Mouse (Mus musculus) heart, postnatal 4 days (tissue): ENCODE results near the gene Rab6b. TPM values are rescaled to one million over a fixed set of nuclear protein-coding genes. Genes with fewer than 3 reads are reported as not detected.
A peak's percentile ranks its signal among the peaks of the same experiment; 100 is the strongest.
"Not testable (repeated sequence)": the region's sequence is repeated elsewhere in the genome, so short reads cannot be mapped to it uniquely, and the experiment has no call there.

Source experiments
- DNase-seq: peaks from one replicate; pipeline ENCODE4 v3.0.0; 2021
- total RNA-seq, 2 experiments: library from RNA; stranded (reverse); gene quantifications; 2 replicates each; pipeline ENCODE4 v1.2.3; 2021

Gene Rab6b
- total RNA-seq, 2 experiments from 2014 or later, result 1.3 to 1.4 TPM

DNA sequence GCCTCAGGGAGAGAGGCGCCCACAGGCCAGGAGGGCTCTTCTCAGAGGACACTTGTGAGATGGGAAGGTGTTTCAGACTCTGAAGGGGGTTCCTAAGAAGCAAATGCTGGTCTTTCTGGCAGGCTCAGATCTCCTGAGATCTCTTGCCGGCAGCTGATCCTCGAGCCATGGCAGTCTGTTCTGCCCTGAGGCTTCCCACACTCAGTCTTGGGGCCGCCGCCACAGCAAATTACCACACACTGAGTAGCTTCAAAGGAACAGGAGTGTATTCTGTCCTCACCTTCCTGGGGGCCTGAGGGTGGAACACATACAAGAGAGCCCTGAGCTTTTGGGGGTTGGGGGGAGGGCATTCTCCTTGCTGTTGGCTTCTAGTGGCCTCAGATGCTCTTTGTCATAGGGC, 33.8 kb downstream of the Rab6b start:
- no peak for DNase-seq

DNA sequence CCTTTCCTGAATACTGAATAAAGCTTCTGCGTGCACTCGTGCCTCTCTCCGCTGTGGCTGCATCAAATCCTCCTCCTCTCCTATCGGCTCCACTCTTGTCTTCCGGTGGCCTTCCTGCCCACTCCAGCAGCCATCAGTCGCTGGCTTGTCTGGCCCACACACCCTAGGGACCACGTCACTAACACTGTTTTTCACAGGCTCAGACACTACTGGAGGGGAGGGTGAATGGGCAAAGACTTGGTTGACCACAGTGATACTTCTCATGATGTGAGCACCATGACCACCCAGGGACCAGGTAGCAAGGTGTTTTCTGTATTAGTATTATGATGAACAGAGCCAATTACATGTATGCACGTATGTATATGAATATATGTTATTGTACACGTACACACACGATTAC, 34.7 kb downstream of the Rab6b start:
- DNase-seq, result no peak

DNA sequence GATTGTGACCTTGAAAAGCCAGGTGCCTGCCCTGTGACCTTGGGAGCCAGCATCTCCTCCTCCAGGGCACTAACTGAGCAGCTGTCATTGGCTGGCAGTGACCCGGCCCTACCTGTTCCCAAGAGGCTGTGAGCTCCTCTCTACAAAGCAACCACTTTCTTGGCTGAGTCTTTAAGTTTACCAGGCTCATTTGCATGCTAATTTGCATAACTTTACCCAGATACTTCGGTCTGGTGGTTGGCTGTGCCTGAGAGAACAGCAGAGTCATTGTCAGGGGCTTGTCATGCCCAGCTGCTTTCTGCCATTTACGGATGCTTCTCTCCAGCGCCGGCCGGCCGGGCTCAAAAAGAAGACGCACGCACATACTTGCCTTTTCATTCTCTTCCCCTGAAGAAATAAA, 35.1 kb downstream of the Rab6b start:
- DNase-seq, result no peak

DNA sequence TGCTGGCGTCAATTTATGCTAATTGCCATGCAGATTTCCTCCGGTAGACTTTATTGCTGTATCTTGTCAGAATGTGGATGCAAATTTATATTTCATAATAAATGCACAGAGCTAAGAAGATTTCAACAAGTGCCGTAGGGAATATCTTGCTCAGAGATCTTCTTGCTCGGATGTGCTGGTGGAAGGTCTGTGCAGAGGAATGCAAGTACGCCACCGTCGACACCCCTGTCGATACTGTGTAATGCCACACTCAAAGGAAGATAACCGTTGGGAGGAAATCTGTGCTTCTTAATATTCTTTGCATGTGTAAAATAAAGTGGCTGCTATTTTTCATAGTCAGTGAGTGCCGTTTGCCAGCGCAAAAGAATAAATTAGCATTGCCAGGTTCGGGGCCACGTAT, 35.5 kb downstream of the Rab6b start:
- DNase-seq, result no peak

DNA sequence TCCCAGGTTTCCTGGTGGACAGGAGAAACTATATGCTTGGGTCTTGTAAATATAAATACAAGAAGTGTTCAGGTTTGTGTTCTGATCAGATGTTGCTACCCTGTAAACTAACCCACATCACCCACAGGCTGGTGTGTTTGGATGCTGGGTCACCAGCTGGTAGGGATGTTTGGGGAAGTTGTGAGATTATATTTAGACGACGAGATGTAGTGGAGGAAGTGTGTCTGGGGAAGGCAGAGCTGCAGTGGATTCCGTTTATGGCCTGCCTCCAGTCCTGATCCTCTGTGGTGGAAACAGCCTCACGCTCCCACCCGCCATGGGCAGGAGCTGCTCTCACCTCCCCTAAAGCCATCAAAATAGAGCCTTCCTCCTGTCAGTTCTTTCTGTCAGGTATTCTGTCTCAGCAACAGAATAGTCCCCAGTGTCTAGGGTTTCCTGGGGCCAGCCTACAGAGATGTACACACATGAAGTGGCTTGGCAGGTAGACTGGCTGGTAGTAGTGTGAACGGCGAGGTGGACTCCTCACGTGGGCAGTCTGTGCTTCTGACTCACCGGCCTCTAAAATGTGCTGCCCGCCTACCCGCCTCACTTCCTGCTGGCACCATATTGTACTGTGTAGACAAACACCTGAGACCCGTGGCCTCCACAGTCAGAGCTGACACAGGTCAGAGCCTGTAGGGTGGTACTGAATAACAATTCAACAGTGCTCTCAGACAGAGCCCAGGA, 37.6 kb downstream of the Rab6b start:
- no peak for DNase-seq

DNA sequence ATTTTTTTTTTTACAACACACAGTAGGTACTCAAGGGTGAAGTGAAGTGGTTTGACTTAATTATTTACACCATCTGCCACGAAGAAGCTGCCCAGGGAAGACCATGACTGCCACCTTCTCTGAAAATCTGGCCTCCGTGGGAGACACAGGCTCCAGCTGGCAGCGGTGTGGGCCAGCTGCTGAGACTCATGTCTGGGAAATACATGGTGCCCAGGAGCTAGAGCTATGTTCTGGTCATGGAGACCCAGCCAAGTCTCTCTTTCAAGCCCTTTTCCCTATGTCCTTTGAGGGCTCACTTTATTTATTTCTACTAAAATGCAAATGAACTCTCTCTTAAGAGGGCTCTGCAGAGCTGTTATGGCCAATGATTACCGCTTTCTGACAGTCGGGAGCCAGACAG, 41.7 kb downstream of the Rab6b start:
- DNase-seq, result no peak

DNA sequence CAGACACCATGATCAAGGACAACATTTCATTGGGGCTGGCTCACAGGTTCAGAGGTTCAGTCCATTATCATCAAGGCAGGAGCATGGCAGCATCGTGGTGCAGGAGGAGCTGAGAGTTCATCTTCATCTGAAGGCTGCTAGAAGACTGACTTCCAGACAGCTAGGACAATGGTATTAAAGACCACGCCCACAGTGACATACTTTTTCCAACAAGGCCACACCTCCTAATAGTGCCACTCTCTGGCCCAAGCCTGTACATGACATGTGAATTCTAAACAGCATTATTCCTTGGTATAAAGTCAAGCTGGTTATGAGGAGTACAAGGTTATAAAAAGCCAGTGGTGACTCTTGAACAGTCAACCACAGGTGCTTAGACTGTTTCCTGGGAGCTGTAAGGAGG, 43.0 kb downstream of the Rab6b start:
- DNase-seq, result no peak

DNA sequence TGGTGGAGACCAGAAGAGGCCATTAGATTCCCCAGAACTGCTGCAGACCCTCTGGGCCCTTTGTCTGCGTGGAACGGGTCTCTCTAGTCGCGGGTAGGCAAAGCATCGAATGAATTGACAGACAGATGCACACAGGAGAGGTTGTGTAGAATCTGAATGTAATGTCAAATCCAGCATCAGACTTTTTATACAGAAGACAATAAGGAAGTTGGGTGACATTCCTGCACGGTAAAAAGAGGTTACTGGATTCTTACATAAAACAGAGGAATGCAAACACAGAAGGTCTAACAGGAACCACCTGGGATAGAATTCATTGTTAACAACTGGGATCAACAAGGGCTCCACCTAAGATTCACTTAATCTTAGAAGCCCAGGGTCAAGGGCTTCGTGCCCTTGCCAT, 43.6 kb downstream of the Rab6b start:
- not testable (repeated sequence) for DNase-seq

DNA sequence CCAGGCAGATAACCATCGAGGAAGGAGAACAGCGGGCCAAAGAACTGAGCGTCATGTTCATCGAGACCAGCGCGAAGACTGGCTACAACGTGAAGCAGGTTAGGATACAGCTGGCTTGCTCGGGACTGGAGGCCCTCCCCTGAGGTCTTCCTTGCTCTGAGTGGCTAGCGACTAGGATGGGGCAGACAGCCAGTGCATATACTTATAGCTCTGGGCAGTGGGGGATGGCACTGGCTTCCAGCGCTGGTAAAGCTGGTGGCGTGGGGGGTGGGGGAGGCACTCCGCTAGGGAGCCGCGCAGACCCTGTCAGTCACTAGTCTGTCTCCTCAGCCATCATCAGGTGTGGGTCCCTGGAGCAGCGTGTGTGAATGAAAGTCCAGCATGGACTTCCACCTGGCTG, 52.2 kb downstream of the Rab6b start:
- DNase-seq, result no peak

DNA sequence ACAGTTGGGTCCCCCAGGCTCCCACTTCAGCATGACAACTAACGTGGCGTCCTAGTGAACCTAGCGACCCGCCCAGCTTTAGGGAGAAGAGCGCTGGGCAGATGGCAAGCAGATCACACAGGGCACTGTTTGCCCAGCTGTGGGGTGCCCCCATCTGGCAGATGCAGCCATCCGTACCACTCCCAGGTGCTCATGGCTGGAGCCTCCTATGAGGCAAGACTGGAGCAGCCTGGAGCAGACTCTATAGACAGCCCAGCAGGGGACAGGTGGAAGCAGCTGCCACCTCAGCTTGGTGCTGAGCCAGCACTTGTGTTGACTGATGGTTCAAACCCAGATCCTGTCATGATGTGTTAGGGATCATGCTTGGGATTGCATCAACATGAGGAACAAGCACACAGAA, 56.5 kb downstream of the Rab6b start:
- peak; percentile 37 for DNase-seq

DNA sequence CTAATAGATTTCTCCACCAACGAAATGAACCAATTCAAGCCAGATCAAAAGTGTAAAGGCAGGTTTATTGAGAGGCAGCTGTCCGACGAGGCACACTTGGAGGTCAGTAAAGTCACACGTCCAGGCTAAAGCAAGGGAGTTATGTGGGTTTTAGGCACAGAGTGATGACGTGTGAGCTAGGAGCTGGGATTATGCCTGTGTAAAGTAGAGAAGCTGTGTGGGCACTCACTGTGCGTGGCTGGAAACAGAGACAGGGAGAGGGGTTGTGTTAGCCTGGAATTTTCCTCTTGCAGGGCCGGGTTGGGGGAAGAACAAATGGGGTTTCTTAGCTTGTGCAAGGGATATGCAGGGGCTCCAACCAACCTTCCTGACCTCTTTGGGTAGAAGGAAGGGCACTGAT, 57.2 kb downstream of the Rab6b start:
- no peak for DNase-seq

DNA sequence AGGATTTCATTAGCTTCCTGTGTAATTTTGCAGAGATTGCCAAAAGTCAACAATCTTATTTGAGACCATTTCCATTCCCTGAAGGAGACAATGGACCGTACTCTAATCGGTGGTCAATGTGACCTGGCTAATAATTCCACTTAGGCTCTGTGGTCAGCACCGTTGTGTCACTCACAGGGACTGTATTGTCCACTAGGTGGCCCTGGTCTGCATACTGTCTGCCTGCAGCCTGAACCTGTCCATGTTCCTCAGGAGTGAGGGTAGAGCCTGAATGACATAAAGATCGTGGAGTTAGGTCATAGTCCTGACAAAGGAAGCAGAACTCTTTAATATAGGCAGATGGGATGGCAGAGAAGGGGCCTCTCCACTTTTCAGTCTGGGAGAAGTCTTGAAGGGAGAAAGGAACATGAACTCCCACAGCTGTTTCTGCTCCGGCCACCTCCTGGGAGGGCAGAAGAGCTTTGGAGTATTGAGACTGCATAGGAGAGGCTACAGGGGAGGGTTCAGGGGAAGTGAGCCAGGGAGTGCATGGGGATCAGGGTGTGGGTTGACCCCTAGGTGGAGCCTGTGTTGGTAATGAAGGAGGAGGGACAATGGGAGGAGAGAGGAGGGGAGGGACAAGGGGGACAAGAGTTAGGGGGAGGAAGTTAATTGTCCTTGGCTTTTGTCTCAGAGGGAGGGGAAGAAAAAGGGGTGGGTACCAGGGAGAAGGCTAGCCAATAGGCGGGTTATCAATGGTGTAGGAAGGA, 63.4 kb downstream of the Rab6b start:
- peak; percentile 45 for DNase-seq

DNA sequence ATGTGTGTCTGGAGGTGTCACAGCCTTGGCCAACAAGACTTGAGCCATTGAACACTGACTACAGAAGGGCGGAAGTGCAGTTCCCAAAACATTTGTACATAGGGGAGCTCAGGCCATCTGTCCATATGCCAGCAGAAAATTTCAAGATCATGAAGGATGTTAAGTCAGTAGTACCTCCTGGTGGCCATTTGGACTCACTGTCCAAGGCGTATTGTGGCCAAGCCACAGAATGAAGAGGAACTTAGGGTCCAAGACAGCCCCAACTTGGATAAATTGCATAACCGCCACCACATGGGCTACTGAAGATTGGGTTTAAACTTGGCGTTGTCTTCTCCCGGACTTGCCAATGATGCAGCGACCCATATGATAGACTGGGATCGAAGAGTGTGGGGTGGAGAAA, 64.1 kb downstream of the Rab6b start:
- DNase-seq, result no peak

DNA sequence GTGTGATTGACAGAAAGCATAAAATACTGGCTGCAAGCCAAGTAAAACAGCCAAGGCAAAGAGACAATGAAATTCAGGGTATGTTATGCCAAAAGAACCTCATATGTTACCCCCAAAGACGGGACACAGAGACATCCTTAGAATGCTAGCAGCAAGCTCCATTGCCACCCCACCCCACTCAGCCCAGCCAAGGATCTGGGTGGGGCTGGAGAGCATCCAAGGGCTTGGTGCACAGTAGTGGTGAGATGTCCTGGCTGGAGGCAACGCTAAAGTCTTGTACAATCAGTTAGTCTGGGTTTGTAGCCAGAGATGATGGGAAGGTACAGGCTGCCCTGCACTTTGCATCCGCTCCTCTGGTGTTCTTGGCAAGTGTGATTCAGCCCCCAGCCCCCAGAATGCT, 68.7 kb downstream of the Rab6b start:
- DNase-seq, result peak; percentile 64

DNA sequence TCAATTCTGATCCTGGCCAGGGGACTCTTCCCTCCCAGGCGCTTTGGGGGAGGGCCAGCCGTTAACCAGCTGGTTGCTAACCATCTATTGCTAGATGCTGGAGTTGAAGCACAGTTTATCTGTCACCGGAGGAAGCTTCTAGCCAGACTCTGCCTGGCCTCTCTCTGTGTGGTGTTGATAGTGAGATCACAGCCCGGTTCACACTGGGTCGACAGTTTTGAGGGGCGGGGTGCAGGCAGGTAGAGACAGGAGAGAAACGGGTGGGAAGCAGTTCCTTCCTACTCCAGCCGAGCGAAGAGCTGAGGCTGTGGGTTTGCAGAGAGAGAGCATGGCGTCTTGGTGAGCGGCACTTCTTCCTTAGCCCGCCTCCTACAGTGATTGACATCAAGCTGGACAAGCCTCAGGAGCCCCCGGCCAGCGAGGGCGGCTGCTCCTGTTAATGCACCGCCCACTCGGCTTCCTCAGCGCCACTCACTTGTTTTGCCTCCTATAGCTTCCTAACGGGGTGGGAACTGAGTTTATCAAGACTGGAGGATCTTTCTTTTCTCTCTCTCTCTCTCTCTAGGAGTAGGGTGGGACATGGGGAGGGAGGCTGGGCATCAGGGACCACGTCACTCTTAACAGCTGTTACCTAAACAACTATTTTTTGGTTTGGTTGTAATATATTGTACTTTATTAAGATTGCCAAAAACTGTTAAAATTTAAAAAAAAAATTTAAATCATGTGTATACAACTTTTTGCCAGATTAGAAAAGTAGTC, 69.4 kb downstream of the Rab6b start:
- peak; percentile 84 for DNase-seq

DNA sequence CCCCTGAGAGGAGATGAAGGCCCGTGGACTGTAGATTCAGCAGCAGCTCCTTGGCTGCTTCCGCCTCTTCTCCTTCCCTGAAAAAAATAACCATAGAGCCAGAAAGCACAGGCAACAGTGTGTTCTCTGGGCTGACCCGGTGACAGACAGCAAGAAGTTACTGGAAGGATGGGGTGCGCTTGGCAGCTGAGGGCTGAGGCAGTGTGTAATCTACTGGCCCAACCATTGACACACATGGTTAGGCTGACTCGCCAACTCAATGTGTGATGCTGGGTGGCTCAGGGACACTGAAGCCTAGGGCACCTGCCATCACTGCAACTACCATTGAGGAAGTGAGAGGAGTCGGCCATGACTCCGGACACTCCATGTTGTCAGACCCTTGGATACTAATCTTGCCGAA, 70.3 kb downstream of the Rab6b start:
- no peak for DNase-seq

DNA sequence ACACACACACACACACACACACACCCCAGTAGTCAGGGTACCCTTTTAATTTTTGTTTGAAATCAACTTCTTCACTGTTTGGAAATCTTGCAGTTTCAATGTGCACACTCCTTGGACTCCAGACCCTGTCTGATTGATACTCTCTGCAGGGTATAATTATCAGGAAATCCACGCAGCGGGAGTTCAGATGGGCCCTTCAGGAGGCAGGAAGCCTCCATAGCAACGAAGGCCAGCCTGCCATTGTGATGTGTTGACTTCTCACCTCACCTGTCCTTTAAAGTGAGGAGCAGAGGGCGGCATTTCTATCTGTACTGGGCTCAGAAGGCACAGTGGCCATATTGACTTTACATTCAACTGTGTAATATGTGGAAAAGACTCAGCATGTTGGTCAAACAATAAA, 73.3 kb downstream of the Rab6b start:
- DNase-seq, result no peak

DNA sequence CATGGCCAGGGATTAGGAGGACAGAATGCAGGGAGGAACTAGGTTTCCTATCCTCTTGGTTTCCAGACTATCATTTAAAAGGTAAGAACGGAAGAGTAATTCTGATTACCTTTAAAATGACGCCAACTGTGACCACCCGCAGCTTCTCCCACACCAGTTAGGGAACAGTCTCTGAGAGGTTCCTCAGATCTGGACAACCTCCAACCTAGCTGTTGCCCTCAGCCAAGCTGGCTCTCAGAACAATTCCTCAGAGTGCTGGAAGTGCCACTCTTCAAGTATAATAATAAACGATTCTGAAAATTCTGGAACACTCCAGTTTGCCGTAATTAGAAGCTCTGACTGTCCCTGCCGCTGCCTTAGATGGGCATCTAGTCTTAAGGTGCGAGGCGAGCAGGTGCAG, 74.4 kb downstream of the Rab6b start:
- DNase-seq, result peak; percentile 14

DNA sequence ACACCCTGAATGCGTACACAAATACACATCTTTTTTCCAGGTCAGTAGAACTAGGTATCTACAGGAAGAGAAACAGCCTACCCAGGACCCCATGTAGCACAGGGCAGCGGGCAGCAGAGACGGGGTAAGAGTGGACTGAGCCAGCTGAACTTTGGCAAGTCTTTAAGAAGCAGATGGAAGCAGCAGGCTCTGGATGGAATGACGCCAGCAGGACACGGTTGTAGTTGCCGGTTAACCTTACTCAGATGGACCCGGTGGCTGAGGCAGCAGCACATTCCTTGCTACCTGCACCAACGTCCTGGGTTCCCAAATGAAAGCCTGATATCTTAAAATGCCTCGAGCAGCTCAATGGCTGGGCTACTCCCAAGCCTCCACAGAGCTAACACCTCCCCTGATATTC, 75.2 kb downstream of the Rab6b start:
- DNase-seq, result peak; percentile 43

DNA sequence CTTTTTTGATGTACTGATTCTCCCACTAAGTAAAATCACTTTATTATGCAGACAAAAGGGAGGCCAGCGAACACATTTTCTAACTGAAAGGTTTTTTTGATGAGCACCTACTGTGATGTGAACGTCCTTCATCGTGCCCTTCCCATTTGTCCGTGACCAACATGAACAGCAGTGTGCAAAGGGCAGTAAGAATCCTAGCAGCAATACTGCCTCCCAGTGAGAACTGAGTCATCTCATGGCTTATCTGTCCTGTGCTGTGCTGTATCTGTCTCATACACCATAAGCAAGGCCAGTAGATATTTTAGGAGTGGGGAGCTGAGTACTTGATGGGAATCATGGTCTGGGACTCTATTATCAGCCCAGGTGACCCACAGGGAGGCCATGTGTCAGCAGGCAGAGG, 76.8 kb downstream of the Rab6b start:
- DNase-seq, result no peak

DNA sequence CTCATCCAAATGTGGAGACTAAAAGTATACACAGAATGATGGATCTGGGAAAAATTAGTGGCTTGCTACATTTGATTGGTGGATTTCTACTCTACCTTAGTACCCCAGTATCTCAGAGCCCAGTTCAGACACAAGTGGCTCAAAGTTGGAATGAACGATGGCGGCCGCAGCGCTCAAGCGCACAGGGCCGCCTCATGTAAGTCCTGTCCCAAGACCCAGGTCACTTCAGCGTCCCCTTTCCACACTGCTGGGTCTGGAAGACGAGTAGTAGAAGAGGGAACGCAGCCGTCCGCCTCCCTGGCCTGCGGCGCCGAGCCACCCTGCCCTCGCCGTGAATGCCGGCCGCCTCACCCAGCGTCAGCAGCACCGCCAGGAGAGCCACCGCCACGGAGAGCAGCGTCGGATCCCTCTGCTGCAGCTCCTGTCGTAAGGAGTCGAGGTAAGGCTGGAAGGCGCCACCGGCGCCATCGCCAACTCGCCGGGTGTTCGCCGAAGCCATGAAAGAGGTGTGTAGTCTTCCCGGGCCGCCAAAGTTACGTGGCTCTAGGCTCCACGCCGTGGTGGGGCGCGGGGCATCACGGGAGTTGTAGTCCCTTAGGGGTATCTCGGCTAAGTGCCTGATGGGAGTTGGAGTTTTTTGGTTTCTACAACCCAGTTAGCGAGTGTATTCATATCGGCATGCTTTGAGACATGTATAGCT, 90.1 kb downstream of the Rab6b start, which contains the start of gene Srprb:
Gene Srprb, minus strand, starts transcription at position 577 of the 700 bp plus-strand sequence.
- DNase-seq, result peak; percentile 94

DNA sequence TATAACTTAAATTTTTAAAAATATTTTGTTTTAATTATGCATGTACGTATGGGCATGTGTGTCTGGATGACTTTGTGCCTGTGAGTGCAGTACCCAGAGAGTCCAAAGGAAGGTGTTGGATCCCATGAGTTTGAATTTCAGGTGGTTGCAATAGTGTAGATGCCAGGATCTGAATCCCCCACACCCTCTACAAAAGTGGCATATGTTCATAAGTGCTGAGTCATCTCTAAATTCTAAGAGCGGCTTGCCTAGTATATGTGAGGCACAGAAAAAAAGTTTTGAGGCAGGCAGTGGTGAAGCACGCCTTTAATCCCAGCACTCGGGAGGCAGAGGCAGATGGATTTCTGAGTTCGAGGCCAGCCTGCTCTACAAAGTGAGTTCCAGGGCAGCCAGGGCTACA, 94.2 kb downstream of the Rab6b start:
- DNase-seq, result no peak

DNA sequence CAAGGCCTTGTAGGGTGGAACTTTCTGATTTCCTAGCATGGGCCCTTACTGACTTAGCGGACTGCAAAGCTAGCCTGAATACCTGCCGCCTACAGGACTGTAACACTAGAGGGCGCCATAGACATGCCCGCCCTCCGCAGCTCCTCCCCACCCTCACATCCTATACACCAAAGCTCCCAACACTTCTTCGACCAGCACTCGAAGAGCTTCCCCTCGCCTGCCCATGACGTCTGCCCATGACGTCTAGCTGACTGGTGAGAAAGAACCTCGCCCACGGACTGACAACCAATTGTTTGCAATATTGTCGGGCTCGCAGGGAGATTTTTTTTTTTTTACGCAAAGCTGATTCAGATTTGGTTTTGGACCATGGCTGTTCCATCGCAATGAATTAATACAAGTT, 96.3 kb downstream of the Rab6b start:
- DNase-seq, result peak; percentile 75
